Mouse (Mus musculus) urinary bladder, adult 18-20 months (tissue): Measurements from ENCODE around the gene Creb3l1.
A peak's percentile ranks its signal among the peaks of the same experiment; 100 is the strongest.

ENCODE experiments used
- DNase-seq, 2 experiments: peaks; one replicate each; pipeline ENCODE4 v3.0.0; 2022; ENCODE audit warnings: low spot score in 2 of 2, mixed read lengths in 2 of 2

The Creb3l1 gene

GRCm38 (mm10) chr2:91945483-91945882 lies 78.8 kb downstream of the Creb3l1 start, which contains the start of gene Gm9821:
Gene Gm9821 (plus strand): TSS chr2:91945703.
- no peak for DNase-seq

- peak in 1 of 2 experiments; percentile 60 for DNase-seq
These were observed 79.9 kb downstream of the Creb3l1 start for GRCm38 (mm10) chr2:91944170-91944950.

- DNase-seq = no peak
These were observed 81.9 kb downstream of the Creb3l1 start for GRCm38 (mm10) chr2:91942356-91942755.

GRCm38 (mm10) chr2:91939303-91939935 lies 84.9 kb downstream of the Creb3l1 start:
- no peak for DNase-seq

- DNase-seq = no peak
These were observed 88.1 kb downstream of the Creb3l1 start for GRCm38 (mm10) chr2:91936154-91936553.

- DNase-seq = no peak
These were observed 89.3 kb downstream of the Creb3l1 start for GRCm38 (mm10) chr2:91934826-91935525.

- no peak for DNase-seq
These were observed 90.3 kb downstream of the Creb3l1 start for GRCm38 (mm10) chr2:91934016-91934415.

GRCm38 (mm10) chr2:91933471-91933870 lies 90.8 kb downstream of the Creb3l1 start:
- DNase-seq = no peak

- no peak for DNase-seq
These were observed 91.5 kb downstream of the Creb3l1 start for GRCm38 (mm10) chr2:91932737-91933350.
